Mouse (Mus musculus) cerebellum, adult 2 months (tissue): ENCODE measurements around the gene Lonp2. TPM values are rescaled to one million over a fixed set of nuclear protein-coding genes. Genes with fewer than 3 reads are reported as not detected.

Experiments
- DNase-seq, 2 experiments: peaks; one replicate each; pipeline ENCODE4 v3.0.0; 2021
- H3K27ac ChIP-seq: fragments of 200-500 bp; 2 replicates; pipeline ENCODE4 v1.5.1; 2012; ENCODE audit warnings: low read length, control low read depth, inconsistent platforms; ENCODE audit not compliant: insufficient read depth
- H3K27me3 ChIP-seq: fragments of 200-500 bp; 2 replicates; pipeline ENCODE4 v1.6.1; 2012; ENCODE audit warnings: inconsistent platforms, mild to moderate bottlenecking, low read length, moderate library complexity; ENCODE audit not compliant: control insufficient read depth, insufficient read depth
- H3K4me1 ChIP-seq: fragments of 200-500 bp; 2 replicates; pipeline ENCODE4 v1.6.1; 2011; ENCODE audit warnings: low read length; ENCODE audit not compliant: control insufficient read depth, insufficient read depth
- H3K4me3 ChIP-seq: fragments of 200-500 bp; replicated peaks from 2 replicates; pipeline ENCODE3; 2011; ENCODE audit warnings: mild to moderate bottlenecking, low read depth, low read length, control low read depth; ENCODE audit not compliant: insufficient read depth
- CTCF ChIP-seq: fragments of 200-500 bp; IDR thresholded peaks from 2 replicates; pipeline ENCODE4 v1.5.1; 2011; ENCODE audit warnings: low read depth, mild to moderate bottlenecking, control low read depth, low read length, moderate library complexity, borderline replicate concordance; ENCODE audit not compliant: insufficient read depth
- POLR2A ChIP-seq: fragments of 200-500 bp; IDR thresholded peaks from 2 replicates; pipeline ENCODE4 v1.6.1; 2011; ENCODE audit warnings: low read length, control low read depth, borderline replicate concordance; ENCODE audit not compliant: insufficient read depth
- WGBS: fragments of 180-500 bp; shearing (Covaris S2); methylation state at CpG from one replicate; pipeline ENCODE4 v1.1.7; 2018; 5-methylcytosine and 5-hydroxymethylcytosine counted together
- polyA plus RNA-seq: library from polyadenylated mRNA; depleted of rRNA; stranded (reverse); fragments of >200 nt; gene quantifications from 2 replicates; pipeline ENCODE4 v1.2.3, GENCODE M21; 2012; rRNA removed

Gene Lonp2
- polyA plus RNA-seq, result 69.5 and 72.6 TPM in 2 replicates

GRCm38 (mm10) chr8:86623911-86624731, at the start of gene Lonp2:
Gene Lonp2, plus strand, starts transcription at chr8:86624043.
- Histone ChIP-seq H3K4me1 (no peaks in the 10 kb centered on the region; the same call in 1 of the 2 replicates), H3K27me3 (no peaks in the 10 kb centered on the region), H3K4me3 (peak within 1 kb of the TSS; percentile 84), H3K27ac (peak within 1 kb of the TSS; percentile 73)
- TF ChIP-seq CTCF (no peak), POLR2A (peak; percentile 65; the same call in 1 of the 2 replicates)
- peak; percentile 97 to 98 for DNase-seq
- WGBS, result under 1% methylated on average over 61 of the region's 62 CpGs

- Histone ChIP-seq H3K27ac (peak overlapping the region; percentile 89), H3K4me1 (peaks cover 39% of the 10 kb centered on the region), H3K4me3 (no peak overlapping the region), H3K27me3 (no peaks in the 10 kb centered on the region)
- 69% methylated on average over 8 of the region's 8 CpGs for WGBS
- TF ChIP-seq CTCF, result no peak
- TF ChIP-seq POLR2A, result no peak
- peak in 1 of 2 experiments; percentile 15 for DNase-seq
Measured at GRCm38 (mm10) chr8:86577547-86577946, 46.3 kb upstream of the Lonp2 start.

GRCm38 (mm10) chr8:86578076-86578475, 45.8 kb upstream of the Lonp2 start:
- Histone ChIP-seq H3K4me1 (peaks cover 40% of the 10 kb centered on the region), H3K4me3 (no peak overlapping the region), H3K27me3 (no peaks in the 10 kb centered on the region), H3K27ac (peak overlapping the region; percentile 89)
- WGBS, result 2% methylated on average over 9 of the region's 9 CpGs
- TF ChIP-seq POLR2A (peak; percentile 31; the same call in 1 of the 2 replicates), CTCF (no peak)
- DNase-seq, result peak; percentile 94 to 96

- no peaks in the 10 kb centered on the region for H3K27me3 ChIP-seq
- no peak for TF ChIP-seq CTCF
- TF ChIP-seq POLR2A, result no peak
- peaks cover 40% of the 10 kb centered on the region for H3K4me1 ChIP-seq
- peak; percentile 67 to 68 for DNase-seq
- peak overlapping the region; percentile 89 for H3K27ac ChIP-seq
- 17% methylated on average over 8 of the region's 8 CpGs for WGBS
- H3K4me3 ChIP-seq, result no peak overlapping the region
Measured at GRCm38 (mm10) chr8:86578693-86579092, 45.1 kb upstream of the Lonp2 start.

GRCm38 (mm10) chr8:86580458-86580857, 43.4 kb upstream of the Lonp2 start, which contains the start of gene Abcc12:
Gene Abcc12, minus strand, starts transcription at chr8:86580686.
- no peak for TF ChIP-seq POLR2A
- no peak for TF ChIP-seq CTCF
- peaks cover 40% of the 10 kb centered on the region for H3K4me1 ChIP-seq
- peak; percentile 31 to 40 for DNase-seq
- peak within 1 kb of the TSS; percentile 89 for H3K27ac ChIP-seq
- no peak within 1 kb of the TSS for H3K4me3 ChIP-seq
- no peaks in the 10 kb centered on the region for H3K27me3 ChIP-seq

GRCm38 (mm10) chr8:86581921-86582331, 41.9 kb upstream of the Lonp2 start:
- no peak overlapping the region for H3K4me3 ChIP-seq
- H3K27me3 ChIP-seq, result no peaks in the 10 kb centered on the region
- TF ChIP-seq CTCF (peak; percentile 28; the same call in 1 of the 2 replicates), POLR2A (no peak)
- peak overlapping the region; percentile 76 for H3K27ac ChIP-seq
- 56% methylated on average over 4 of the region's 4 CpGs for WGBS
- peaks cover 39% of the 10 kb centered on the region for H3K4me1 ChIP-seq
- DNase-seq, result peak; percentile 54 to 66

- 2% methylated on average over 11 of the region's 11 CpGs for WGBS
- peak; percentile 86 for TF ChIP-seq CTCF
- no peak for TF ChIP-seq POLR2A
- peak; percentile 92 to 94 for DNase-seq
- Histone ChIP-seq H3K4me1 (peaks cover 20% of the 10 kb centered on the region; the same call in 1 of the 2 replicates), H3K27ac (peak overlapping the region; percentile 90), H3K4me3 (peak overlapping the region; percentile 88), H3K27me3 (no peaks in the 10 kb centered on the region)
Measured at GRCm38 (mm10) chr8:86585118-86585517, 38.7 kb upstream of the Lonp2 start.
